Mouse (Mus musculus): ENCODE data around the gene Pecr.
"Not testable (repeated sequence)": the region's sequence is repeated elsewhere in the genome, so short reads cannot be mapped to it uniquely, and the experiment has no call there.

The Pecr gene

DNA sequence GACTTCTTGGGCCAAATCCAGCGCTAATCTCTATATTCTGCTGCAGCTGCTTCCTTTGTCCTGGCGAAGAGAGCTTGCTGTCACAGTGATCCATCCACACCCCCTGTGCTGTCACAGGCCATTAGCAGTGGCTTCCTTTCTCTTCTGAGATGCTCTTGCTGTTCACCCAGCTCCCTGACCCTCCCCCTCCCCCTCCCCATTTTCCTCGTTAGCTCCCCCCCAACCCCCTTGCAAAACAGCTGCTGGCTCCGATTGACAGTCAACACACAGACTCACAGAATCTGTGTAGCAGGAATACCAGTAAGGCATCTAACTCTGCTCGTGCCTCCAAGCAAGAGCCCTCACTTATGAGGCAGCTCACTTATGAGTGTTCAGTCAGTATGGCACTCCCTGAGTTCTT is 2.8 kb upstream of the Pecr start:
- no peak for DNase-seq

- DNase-seq = no peak
These were observed 425 bp upstream of the Pecr start for GRCm38 (mm10) chr1:72284539-72284938.

- DNase-seq = no peak
These were observed 1.5 kb downstream of the Pecr start for GRCm38 (mm10) chr1:72282604-72283003.

DNA sequence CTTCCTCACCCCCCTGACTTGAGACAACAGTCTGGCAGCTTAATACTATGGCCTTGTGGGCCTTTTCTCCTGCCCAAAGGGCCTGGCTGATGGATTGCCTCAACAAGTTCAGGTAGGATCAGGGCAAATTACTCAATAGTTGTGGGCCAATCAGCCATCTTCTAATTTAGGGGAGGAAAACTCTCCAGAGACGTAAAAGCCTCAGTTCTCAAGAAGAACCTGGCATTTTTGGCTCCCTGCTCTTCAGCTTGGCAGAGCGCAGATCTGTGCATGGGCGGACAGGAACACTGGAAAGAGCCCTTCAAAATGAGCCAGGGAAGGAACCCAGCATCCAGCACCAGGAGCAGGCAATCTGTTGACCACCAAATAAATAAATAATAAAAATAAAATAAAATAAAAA is 6.0 kb downstream of the Pecr start:
- DNase-seq = no peak

DNA sequence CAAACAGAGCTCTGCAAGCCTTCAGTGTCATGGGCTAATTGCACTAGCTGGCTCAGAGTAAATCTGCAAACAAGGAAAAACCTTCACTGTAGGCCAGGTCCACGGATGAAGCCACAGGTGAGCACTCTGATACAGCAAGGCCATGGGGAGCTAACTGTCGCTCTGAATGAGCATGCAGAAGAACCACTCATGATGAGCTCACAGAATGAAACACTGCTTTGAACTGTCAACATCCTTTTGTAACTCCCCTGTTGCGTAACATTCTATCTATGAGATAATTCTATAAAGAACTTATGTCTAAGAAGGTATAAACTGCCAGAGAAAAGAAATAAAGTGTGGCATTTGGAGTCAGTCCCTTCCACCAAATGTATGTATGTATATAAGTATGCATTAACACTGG is 21.0 kb downstream of the Pecr start:
- no peak for DNase-seq

GRCm38 (mm10) chr1:72256381-72257256 is 27.5 kb downstream of the Pecr start:
- DNase-seq = no peak

DNA sequence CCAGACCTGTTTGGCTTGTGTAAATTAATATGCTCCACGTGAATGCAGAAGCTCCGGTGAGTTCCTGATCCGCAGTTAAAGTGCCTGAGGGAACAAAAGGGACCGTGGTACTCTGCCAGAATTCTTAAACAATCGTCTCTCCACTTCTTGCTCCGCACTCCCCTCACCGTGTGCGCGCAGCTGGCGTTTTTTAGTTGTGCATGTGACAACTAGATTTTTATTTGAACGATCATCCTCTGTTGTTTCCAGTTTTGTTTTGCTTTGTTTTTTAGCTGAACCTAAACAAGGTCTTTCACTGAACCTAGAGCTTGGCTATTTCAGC is 28.3 kb downstream of the Pecr start:
- DNase-seq = no peak

DNA sequence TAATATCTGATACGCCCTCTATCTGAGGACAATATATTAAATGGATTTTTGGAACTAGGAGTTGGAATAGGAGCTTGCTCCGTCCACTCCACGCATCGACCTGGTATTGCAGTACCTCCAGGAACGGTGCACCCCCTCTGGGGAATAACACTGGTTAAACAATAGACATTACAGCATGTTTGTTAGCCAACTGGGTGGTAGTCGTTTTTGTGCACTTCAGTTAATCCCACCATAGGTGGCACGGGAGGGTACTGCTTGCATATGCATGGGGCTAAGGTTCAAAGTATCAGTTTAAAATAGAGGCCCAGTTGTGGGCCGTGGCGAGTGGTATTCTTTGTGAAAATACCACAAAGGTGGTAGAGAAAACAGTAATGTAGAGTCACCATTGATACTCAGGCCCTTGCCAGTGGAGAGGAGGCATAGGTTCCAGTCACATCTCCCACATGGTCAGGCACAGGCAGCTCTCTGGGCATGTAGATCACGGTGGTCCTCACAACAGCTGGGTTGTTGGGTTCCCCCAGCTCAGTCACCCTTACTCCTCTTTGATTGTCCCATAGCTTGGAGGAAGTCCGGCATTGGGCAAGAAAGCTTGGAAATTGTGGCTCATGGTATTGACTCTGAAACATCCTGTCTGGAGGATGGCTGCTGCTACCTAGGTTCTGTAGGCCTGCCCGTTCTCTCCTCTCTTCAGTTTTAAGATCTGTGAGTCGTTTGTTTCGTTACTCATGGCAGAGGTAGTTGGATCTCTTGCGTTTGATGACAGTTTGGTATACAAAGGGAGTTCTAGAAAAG is 28.9 kb downstream of the Pecr start:
- DNase-seq = peak; percentile 21

GRCm38 (mm10) chr1:72254545-72255061 is 29.5 kb downstream of the Pecr start:
- peak; percentile 85 for DNase-seq

- no peak for DNase-seq
These were observed 30.1 kb downstream of the Pecr start for GRCm38 (mm10) chr1:72253881-72254491.

DNA sequence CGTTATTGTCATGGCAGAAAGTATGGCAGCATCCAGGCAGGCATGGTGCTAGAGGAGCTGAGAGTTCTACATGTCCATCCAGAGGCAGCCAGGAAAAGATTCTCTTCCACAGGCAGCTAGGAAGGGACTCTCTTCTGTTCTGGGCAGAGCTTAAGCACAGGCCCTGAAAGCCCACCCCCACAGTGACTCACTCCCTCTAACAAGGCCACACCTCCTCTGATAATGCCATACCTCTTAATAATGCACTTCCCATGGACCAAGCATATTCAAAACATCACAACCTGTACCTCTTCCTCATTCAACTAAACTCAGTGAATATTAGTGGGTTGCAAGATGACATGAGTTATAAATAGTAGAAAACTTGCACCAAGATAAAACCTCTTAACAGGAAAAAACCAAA is 32.3 kb downstream of the Pecr start:
- no peak for DNase-seq

GRCm38 (mm10) chr1:72248226-72248737 is 35.8 kb downstream of the Pecr start:
- not testable (repeated sequence) for DNase-seq

- no peak for DNase-seq
These were observed 39.6 kb downstream of the Pecr start for GRCm38 (mm10) chr1:72244317-72245036.

GRCm38 (mm10) chr1:72243656-72244316 is 40.3 kb downstream of the Pecr start:
- DNase-seq = peak; percentile 96

- DNase-seq = no peak
These were observed 41.5 kb downstream of the Pecr start for GRCm38 (mm10) chr1:72242581-72243143.

DNA sequence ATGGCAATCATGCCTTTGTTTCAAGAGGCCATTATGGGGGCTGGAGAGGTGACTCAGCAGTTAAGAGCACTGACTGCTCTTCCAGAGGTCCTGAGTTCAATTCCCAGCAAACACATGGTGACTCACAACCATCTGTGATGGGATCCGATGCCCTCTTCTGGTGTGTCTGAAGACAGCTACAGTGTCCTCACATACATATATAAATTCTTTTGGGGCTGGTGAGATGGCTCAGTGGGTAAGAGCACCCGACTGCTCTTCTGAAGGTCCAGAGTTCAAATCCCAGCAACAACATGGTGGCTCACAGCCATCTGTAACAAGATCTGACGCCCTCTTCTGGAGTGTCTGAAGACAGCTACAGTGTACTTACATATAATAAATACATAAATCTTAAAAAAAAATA is 45.0 kb downstream of the Pecr start:
- DNase-seq = not testable (repeated sequence)

DNA sequence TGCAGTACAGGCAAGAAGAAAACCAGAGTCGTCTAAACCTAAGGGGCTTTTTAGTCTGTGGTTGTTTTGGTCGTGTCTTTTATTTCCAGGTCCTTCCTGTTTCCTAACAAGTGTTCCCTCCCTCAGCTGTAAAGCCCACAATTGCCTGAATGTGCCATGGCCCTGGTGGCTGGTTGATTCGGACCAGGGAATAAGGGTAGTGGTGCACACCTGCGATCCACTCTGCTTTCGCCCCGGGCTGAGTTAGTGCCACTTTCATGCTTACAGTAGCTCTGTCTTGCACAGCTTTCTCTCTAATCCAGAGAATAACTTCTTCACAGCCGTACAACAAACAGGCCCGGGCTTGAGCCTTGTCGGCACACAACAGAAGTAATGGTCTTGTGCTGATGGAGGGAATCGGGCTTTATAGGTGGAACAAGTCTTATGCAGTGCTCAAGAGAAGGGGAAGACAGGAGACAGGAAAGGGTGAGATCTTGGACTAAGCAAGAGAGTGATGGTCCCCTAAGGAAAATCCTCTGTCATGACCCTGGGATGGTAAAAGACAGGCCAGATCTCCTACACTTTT is 46.0 kb downstream of the Pecr start:
- no peak for DNase-seq

DNA sequence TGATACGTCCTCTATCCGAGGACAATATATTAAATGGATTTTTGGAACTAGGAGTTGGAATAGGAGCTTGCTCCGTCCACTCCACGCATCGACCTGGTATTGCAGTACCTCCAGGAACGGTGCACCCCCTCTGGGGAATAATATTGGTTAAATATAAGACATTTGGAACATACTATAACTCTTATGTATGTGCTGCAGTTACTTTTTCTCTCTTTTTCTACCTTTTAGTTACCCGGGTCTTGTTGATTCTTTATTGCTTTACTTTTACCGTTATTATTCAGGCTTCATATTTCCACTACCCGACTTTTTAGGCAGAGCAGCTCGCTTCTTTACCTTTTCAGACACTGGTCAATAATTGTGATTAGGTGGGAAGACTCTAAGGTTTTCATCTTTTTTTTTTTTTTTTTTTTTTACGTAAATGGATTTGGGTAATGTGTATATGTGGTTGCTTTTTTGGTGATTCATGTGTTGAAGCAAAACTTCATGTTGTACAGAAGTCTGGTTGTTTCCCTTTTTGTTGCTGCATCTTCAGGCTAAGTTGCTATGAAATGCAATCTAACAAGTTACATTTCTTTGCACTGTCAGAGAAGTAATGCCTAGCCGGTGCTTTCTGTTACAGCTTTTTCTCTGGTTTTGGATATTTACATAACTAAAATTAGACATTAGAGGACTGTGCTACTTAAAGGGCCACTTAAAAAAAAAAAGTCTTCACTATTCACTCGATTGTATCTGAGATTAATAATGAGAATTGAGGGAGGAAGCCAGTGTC is 46.9 kb downstream of the Pecr start:
- DNase-seq = no peak

DNA sequence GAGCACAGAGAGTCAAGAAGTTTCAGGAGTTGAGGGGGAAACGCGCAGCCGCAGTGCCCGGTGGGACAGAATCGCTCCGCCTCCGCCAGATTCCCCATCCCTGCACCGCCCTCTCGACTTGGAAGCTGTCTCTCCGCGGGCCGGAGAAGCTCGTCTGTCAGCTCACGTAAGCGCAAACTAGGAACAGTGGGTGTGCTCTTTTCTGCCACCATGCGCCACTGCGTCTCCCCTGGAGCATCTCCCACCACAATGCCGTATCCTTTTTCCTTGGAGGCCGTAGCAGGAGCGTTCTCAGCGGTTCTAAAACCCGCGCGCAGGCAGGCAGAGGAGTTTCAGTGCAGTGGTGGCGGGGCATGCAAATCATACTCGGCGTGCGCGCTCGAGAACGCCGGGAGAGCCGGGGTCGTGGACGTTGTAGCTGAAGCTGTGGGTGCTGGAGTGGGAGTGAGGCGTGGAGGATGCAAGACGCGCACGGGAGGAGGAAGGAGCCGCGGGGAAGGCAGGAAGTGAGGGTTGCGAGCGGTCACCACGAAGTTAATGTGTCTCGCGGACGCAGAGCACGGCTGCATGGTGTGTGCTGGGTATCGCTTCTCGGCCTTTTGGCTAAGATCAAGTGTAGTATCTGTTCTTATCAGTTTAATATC is 47.6 kb downstream of the Pecr start:
- DNase-seq = peak; percentile 71

DNA sequence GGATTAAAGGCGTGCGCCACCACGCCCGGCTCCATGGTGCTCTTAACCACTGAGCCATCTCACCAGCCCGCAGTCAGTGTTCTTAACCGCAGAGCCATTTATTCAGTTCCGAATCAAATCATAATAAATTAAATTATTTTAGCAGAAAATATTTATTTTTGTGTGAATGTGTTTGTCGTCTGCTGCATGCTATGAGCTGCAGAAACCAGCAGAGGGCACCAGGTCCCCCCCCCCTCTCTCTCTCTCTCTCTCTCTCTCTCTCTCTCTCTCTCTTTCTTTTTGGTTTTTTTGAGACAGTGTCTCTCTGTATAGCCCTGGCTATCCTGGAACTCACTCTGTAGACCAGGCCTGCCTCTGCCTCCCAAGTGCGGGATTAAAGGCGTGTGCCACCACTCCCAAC is 51.5 kb downstream of the Pecr start:
- DNase-seq = not testable (repeated sequence)

Measured in right cerebral cortex, postnatal 14 days (tissue).